Mouse (Mus musculus): ENCODE measurements around the gene Ccdc136.

Ccdc136 gene

DNA sequence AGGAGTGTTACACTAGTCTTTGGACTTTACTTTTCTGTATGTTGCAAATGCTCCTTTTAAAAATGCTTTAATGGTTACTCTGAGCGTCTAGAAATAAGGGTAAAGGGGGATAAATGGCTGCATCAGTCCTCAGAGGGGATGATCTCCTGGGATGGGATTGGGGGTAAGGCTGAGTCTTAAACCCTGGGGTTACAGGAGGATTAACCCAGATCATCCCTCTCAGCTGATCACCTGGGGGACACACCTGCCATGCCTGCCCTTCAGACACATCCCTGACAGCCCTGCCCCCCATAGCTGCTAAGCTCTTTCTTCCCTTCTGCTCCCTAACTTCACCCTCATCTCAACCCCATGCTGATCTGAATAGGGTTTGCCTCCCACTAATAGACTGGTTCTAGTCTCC lies 1.8 kb upstream of the Ccdc136 start:
- DNase-seq (ENCODE audit: low read depth, low spot score), result no peak

DNA sequence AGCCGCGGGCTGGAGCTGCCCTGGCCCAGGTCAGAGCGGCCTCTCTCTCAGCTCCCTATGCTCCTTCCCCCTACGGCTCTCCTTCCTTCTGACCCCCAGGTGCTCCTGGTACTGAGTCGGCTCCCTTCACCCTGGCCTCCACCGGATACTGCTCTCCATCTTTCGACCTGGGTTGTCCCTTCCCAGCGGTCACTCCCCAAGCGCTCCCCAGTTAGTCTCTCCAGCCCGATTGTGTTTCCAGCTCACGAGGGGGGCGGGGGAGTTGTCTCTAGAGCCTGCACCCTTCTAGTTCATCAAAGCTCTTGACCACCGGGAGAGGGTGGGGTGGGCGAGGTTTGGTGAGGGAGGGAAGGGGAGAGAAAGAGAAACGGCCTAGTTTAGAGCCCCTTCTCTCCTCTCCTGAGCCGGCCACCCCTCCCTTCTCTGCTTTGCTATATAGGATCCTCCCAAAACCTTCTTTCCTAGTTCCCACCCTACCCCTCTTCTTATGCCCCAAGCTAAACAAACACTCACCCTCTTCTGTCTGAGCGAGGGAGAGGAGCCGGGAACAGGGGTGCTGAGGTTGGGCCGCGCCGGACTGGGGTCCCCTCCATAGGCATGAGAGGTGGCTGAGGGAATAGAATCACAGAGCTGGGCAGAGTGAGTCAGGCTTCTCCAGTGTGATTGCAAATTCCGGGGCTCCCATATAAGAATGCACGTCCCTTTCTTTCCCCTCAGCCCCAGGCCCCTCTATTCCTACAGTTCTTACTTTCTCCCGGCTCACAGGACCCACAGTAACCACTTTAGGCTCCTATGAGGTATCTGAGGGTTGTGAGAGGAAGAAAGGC lies 818 bp downstream of the Ccdc136 start:
- no peak for DNase-seq (ENCODE audit: low read depth, low spot score)

DNA sequence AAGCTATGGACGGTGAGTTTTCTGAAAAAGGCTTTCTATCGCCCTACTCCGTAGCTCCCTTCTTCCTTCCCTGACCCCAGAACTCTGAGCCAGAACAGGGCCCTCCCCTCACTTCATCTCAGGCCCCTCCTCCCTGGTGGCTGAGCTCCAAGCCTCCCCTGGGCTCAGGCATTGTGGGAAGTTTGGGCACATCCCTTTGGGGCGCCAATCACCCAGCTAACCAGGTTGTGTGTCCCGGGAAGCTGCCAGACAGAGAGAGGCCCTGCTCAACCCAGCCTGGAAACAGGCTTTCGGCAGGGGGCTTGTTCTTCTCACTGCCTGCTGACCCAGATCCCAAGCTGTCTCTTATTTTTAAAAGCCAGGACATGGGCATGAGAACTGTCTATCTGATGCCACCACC lies 1.5 kb downstream of the Ccdc136 start:
- no peak for DNase-seq (ENCODE audit: low read depth, low spot score)

DNA sequence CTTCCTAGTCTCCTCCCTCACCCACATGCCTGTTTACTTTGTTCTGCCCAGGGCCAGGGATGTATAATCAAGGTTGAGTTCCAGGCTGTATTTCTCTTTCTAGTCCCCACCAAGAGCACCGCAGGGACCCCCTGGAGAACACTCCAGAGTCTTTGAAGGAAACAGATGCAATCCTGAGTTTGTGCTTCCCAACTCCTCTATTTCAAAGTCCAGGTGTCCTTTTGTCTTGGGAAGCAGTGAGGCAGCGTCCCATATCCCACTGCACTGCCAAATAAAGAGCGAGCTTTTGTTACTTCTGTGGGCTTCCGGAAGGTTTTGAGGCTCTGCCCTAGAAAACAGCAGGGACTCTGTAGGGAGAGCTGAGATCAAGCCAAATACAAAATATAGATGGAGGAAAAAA lies 3.7 kb downstream of the Ccdc136 start:
- DNase-seq (ENCODE audit: low read depth, low spot score), result no peak

DNA sequence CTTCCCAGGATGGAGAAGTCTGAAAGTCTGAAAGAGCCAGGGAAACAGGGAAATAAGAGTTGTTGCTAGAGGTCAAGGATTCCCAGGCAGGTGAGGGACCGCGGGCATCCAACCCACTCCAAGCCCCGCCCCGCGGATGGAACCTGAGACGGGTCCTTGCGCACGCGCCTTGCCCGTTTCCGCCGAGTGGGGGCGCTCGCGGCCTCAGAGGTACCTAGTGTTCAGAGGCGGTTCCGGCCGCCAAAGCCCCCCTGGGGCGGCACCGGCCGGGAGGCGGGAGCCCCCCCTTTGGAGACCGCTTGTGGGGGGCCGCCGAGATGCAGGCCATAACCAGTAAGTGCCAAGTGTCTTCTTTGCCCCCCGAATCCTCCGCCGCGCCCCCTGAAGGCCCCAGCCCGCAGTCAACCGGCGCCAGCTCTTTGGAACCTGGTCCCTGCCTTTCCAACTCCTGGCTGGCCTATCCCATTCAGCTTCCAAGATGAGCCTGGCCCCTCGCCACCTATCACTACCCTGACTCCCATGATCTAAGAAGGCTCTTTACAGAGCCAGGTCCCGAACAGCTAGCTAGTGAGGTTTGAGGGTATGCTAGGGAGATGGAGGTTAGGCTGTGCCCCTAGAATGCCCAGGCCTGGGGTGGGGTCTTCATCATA lies 6.7 kb downstream of the Ccdc136 start:
- no peak for DNase-seq (ENCODE audit: low read depth, low spot score)

DNA sequence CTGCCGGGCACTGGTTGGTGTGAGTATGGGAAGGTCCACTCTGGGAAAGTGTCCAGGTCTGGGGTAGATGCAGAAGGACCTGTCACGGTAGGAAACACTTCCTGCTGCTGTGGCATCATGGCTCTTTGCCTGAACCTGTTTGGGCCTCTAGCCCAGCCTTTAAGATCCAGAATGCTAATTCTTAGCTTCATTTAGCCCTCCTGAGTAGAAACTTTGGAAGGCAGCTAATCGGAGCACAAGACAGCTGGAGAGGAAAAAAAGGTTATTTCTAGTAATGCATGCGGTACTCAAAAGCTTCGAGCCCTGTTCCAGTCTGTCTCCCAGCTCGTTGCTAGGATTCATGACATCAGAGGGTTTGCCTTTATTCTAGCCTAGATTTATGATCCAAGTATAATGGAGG lies 10.3 kb downstream of the Ccdc136 start:
- no peak for DNase-seq (ENCODE audit: low read depth, low spot score)

DNA sequence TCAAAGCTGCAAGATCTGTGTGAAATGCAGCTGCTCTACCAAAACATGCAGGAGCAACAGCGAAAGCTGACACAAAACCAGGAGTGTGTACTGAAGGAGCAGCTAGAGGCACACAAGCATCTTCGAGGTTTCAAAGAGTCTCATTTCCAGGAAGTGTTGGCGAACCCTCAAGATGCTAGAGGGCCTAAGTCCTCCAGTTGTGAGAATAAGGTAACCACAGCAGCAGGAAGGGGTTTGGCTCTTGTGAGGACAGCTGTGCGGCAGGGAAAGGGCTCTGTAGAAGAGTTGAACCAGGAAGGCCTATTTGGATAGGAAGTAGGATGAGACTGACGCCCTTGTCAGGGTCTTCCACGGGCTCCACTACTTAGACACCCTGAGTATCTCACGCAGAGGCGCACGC lies 19.3 kb downstream of the Ccdc136 start:
- no peak for DNase-seq (ENCODE audit: low read depth, low spot score)

DNA sequence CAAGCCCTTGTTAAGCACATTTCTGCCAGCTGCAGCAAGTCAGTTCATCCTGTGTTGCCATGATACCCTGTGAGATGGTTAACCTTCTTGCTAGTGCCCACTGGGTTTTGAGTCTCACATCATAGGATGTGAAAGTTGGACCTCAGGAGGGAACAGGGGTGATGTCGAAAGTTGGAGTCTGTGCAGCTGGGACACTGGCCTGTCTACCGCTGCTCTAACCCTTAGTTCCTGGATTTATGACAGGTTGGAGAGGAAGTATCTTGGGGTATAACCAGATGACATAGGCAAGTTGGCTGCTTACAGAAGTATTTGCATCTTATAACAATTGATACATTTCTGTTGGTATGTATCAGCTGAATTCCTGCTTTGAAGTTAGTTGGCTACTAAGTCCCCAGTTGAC lies 24.5 kb downstream of the Ccdc136 start:
- DNase-seq (ENCODE audit: low read depth, low spot score), result no peak

DNA sequence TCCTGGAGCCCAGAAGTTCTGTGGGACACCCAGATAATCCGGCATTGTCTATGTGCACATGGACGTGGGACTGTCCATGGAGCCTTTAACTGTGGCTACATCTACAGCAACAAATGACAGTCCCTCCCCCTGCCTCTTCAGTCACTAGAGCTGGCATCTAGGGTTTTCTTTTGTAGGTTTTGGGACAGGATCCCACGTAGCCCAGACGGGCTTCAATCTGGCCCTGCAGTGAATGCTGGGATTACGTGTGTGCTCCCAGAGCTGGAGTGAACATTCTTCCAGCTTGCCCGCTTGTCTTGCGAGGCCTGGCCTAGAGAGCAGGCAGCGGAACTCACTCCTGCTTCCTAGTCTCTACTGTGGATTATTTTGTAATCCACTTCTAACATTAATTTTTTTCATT lies 29.0 kb downstream of the Ccdc136 start:
- no peak for DNase-seq (ENCODE audit: low read depth, low spot score)

DNA sequence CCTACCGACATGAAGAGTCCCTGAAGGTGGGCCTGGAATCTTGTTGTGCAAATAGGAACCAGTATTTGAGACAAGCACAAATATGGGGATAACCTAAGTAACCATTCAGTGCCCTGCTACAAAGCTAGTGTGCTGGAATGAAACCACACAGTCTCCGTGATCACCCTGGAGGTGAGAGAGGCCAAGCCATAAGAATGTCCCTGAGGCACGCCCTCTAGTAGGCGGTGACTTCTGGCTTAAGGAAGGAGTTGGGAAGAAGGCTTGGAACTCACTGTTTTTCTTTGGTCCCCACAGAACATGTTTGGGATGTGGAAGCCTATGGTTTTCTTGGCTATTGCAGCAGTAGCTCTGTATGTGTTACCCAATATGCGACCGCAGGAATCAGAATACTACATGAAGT lies 30.2 kb downstream of the Ccdc136 start:
- DNase-seq (ENCODE audit: low read depth, low spot score), result no peak

DNA sequence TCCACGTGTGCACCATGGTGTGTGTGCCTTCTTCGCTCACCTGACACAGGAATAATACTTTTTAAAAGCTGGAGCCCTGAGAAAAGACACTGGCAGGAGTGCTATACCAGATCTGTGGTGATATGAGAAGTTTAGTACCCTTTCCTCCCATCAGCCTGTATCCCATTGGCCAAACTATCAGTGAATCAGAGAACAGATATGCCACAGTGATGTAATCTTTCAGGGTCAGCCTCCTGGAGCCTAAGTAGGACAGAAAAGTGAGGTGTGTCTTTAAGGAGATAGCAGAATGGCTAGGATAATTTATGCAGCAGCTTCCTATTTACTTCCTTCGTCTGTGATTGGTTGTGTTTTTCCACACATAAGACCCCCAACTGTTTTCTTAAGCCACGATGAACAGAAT lies 32.1 kb downstream of the Ccdc136 start:
- no peak for DNase-seq (ENCODE audit: low read depth, low spot score)

DNA sequence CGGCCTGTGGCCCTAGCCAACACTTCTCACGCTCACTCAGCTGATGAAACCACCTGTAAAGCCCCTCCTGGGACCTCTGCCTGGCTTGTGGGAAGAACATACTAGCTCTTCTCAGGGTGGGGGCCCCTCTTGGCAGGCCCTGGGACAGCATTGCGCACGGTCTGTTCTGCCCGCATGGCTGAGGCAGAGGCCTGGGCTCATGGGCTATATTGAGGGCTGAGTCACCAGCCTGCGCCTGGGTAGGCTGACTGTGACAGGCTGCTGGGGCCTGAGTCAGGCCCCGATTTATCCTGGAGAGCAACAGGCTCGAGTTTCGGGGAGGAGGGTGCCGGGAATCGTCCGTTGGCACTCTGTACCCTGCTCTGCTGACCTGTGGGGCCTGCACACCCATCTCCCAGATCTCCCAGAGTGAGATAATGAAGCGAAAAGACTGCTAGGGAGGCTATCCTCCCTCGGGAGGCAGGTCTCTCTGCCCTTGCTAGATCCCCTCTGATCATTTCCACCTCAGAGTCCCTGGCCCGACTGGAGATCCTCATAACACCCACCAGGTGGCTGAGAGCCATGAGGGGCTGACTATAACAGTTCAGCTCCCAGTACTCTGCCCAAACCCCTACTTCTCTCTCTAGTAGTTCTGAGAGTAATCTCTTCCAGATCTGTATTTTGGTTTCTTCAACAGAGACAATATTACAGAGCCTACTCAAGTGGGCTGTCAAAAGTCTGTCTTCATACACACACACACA lies 34.7 kb downstream of the Ccdc136 start:
- peak; percentile 23 for DNase-seq (ENCODE audit: low read depth, low spot score)

DNA sequence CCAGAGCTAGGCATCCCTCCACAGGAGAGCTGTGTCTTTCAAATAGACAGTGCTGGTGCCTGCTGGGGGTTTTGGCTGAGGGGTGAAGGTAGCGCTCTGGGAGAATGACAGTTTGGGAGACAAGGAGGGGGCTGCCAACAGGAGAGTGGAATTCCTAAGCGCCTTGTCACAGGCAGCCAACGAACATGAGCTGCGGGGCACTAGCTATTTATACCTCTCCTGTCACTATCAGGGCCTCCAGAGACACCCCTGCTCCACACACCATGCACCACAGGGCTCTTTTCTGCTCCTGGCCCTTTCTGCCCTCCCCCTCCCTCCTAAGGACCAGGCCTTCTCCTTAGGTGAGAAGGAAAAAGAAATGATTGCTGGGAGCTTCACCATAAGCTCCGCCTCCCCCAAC lies 35.4 kb downstream of the Ccdc136 start:
- no peak for DNase-seq (ENCODE audit: low read depth, low spot score)

DNA sequence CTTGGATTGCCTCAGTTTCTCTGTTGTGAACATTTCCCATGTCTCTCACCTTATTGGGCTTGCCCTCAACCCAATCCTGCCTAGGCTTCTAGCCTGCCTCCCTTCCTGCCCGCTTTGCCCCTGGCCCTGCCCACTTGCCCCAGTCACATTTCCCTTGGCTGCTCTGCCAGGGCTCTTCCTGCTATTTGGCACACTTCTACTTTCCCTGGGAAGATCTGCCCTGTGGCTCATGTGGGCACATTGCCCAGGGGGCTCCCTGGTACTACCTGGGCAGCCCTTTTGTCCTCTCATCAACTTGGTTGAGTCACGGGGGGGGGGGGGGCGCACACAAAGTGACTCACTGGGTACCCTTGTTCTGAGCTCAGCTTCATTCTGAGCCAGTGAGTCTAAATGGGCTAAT lies 36.0 kb downstream of the Ccdc136 start:
- DNase-seq (ENCODE audit: low read depth, low spot score), result no peak

DNA sequence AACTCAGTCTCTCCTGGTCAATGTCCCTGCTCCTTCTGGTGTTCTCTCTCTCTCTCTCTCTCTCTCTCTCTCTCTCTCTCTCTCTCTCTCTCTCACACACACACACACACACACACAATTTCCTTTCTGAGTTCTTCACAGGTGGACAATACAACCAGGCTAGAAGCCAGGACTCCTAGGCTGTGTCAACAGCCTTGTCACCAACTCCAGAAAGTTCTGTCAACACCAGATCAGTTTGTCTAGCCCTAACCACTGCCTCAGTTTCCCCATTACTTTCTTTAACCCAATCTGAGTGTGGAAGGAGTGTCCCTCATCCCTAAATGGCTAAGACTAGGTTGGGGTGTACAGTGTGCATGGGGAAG lies 36.5 kb downstream of the Ccdc136 start:
- no peak for DNase-seq (ENCODE audit: low read depth, low spot score)

DNA sequence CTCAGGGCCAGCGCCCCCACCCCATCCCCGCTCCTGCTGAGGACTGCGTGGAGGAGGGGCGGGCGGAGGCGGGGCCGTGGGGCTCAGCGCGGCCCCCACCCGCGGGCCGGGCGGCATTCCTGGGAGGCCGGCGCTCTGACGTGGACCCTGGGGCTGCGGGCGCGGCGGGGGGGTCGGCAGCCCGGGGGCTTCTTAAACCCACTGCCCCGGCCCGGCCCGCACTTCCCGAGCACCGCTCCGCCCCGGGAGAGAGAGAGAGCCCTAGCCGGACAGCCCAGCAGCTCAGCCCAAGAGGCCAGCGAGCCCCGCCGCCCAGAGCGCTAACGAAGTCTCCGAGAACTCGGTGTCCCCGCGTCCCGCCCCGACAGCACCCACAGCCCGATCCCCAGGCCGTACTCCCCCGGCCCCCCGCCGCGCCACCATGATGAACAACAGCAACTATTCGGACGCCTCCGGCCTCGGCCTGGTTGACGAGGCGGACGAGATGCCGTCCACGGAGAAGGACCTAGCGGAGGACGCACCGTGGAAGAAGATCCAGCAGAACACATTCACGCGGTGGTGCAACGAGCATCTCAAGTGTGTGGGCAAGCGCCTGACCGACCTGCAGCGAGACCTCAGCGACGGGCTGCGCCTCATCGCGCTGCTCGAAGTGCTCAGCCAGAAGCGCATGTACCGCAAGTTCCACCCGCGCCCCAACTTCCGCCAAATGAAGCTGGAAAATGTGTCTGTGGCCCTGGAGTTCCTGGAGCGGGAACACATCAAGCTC lies 37.1 kb downstream of the Ccdc136 start, which contains the start of gene Flnc:
Flnc (plus strand) TSS at position 219 of the 766 bp plus-strand sequence.
- DNase-seq (ENCODE audit: low read depth, low spot score), result peak; percentile 48

DNA sequence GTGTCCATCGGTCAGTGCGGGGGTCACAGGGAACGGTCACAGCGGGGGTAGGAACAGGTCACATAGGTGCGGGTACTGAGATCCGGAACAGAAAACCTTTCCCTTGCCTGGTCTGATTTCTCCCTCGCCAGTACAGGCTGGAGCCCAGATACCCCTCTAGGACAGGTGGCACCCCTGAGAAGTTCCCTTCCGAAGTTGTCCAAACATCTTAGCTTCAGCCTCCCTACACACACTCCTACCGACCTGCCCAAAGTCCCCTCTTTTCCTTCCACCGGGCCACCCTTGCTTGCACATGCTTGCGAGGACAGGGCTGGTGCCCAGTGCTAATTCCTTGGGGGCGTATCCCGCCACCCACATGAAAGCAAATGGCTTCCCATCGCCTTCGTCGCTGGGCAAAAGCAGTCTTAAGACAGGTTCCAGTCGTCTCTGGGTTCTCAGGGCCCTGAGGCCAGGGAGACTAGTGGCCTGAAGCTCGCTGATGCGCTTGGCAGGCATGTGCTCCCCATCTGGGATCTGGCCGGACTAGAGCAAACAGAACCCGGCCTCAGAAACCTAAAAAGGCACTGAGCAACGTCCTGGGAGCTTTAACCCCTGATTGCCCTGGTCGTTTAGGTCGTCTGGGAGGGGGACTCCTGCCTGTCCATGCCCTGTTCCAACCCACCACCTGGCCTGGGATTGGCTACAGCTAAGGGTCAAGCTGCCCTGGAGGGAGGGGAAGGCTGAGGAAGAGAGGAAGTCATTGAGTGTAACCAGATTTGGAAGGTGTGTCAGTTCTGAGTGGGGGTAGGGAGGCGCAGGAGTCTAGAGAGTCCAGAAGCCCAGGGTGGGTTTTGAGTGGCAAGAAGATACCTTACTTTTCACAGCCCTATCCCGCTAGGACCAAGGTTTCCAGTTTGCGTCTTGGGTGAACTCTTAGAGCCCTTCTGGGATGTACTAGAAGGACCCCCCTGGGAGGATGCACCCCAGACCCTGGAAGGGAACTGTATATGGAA lies 38.0 kb downstream of the Ccdc136 start:
- DNase-seq (ENCODE audit: low read depth, low spot score), result peak; percentile 60

DNA sequence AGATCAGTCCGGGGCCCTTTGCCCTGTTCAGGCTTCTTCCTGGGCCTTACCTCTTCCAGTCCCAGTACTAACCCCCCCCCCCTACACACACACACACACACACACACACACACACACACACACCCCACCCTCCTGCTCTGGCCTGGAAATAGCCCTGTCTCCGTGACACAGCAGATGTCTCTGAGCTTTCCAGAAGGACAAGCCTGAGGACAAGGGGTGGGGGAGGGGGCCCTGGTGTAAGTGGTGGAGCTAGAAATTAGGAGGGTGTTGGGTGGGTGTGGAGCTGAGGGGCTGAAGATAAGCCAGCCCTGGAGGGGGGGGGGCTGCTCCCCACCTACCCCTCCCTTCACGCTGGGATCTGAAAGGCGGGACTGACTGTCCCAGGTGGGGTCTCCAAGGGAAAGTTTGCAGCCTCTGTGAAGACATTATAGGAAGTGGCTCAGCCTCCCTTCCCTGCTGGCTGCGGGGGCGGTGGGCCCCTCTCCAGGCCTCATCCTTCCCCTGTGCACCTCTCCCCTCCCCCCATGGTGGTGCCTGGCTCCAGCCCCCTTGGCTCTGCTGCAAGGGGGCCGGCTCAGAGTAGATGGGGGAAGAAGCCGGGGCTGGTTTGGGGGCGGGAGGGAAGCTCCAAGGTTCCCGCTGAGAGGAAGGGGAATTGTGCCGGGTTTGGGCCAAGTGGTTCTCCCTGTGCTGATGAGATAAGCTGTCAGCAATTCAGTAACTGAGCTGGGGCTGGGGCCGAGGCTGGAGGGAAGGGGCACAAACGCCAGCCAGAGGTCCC lies 39.0 kb downstream of the Ccdc136 start:
- peak; percentile 64 for DNase-seq (ENCODE audit: low read depth, low spot score)

DNA sequence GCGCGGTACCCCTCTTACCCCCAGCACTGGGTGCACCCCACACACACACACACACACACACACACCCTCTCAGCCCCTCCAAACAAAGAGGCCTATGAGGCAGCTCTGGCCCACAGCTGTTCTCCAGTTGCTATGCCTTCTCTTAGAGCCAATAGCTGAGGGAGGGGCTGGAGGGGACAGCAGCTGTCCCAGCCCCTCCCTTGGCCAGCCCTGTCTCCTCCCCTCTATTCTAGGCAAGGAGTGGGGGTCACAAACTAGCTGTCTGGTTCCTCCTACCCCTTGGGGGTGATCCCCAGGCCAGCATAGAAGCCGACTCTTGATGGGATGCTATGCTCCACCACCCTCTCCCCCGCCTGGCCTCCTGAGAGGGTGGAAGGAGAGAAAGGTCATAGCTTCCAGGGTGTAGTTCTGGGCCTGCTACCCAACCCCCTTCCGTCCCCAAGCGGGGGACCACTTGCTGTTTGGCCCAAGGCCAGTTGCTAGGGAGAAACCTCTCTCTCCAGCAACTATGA lies 39.9 kb downstream of the Ccdc136 start:
- DNase-seq (ENCODE audit: low read depth, low spot score), result peak; percentile 65
